Mouse (Mus musculus) CH12.LX (cell line): Measurements from ENCODE around the gene Gpsm1.

Source experiments
- CHD2 ChIP-seq: IDR thresholded peaks from 2 replicates; pipeline ENCODE4 v1.6.1; 2011; ENCODE audit warnings: low read length, improper control_type of control experiment
- CTCF ChIP-seq, 2 experiments: IDR thresholded peaks in 1 of 2; conservative IDR thresholded peaks in 1 of 2; 2 replicates each; pipeline ENCODE4 v1.5.1; 2011 to 2012; ENCODE audit warnings: low read depth in 2 of 2, low read length in 2 of 2, improper control_type of control experiment in 1 of 2, inconsistent platforms in 1 of 2, mild to moderate bottlenecking in 1 of 2, moderate library complexity in 1 of 2
- E2F4 ChIP-seq: IDR thresholded peaks from 2 replicates; pipeline ENCODE4 v1.6.1; 2011; ENCODE audit warnings: low read depth, low read length, improper control_type of control experiment; ENCODE audit not compliant: insufficient replicate concordance
- EP300 ChIP-seq: IDR thresholded peaks from 2 replicates; pipeline ENCODE4 v1.6.1; 2011; ENCODE audit warnings: low read length, improper control_type of control experiment
- HCFC1 ChIP-seq: IDR thresholded peaks from 2 replicates; pipeline ENCODE4 v1.6.1; 2012; ENCODE audit warnings: low read depth, mild to moderate bottlenecking, inconsistent platforms, low read length, improper control_type of control experiment
- NRF1 ChIP-seq: IDR thresholded peaks from 2 replicates; pipeline ENCODE4 v1.6.1; 2014; ENCODE audit warnings: low read depth, mild to moderate bottlenecking, inconsistent platforms, low read length, improper control_type of control experiment, moderate library complexity

- no peak for TF ChIP-seq NRF1
- no peak for TF ChIP-seq CTCF (conservative IDR thresholded peaks at IDR 0.05 in 1 of 2, IDR thresholded peaks at IDR 0.05 in 1 of 2; ENCODE audit: low read depth in 2 of 2, low read length in 2 of 2)
- no peak for TF ChIP-seq CHD2
- TF ChIP-seq EP300, result no peak
- no peak for TF ChIP-seq HCFC1
- TF ChIP-seq E2F4, result no peak
These were observed 8.4 kb downstream of the Gpsm1 start for GRCm38 (mm10) chr2:26323589-26324325.
